Mouse (Mus musculus) forebrain, embryonic 14.5 days (tissue): ENCODE measurements at regions not wholly inside any gene's neighbourhood (a gene's known extent, or its start where the extent isn't known, plus 50 kb on each side); places are given as distances from the start of the nearest gene placed in this dataset.
A peak's percentile ranks its signal among the peaks of the same experiment; 100 is the strongest.
"Not testable (repeated sequence)": the region's sequence is repeated elsewhere in the genome, so short reads cannot be mapped to it uniquely, and the experiment has no call there.

Source experiments
- ATAC-seq: fragments of 200-750 bp; cut with Nextera tagmentation; 2 replicates; pipeline ENCODE4 v1.8.0; 2017; ENCODE audit warnings: mild to moderate bottlenecking, moderate library complexity
- DNase-seq: peaks from one replicate; pipeline ENCODE4 v3.0.0-alpha.2; 2015; ENCODE audit warnings: low spot score
- H3K27ac ChIP-seq: fragments of 300-500 bp; sonication (generic); 2 replicates; pipeline ENCODE4 v1.5.1; 2014; ENCODE audit warnings: low read depth, mild to moderate bottlenecking, control low read depth, low read length, moderate library complexity
- H3K27me3 ChIP-seq: fragments of 300-500 bp; sonication (generic); replicated peaks from 2 replicates; pipeline ENCODE4 v1.6.1; 2014; ENCODE audit warnings: low read length, control low read depth, mixed read lengths; ENCODE audit not compliant: control insufficient read depth, insufficient read depth
- H3K36me3 ChIP-seq: fragments of 300-500 bp; sonication (generic); 2 replicates; pipeline ENCODE4 v1.6.1; 2014; ENCODE audit warnings: low read length, control low read depth; ENCODE audit not compliant: control insufficient read depth, insufficient read depth
- H3K4me1 ChIP-seq: fragments of 300-500 bp; sonication (generic); 2 replicates; pipeline ENCODE4 v1.6.1; 2014; ENCODE audit warnings: antibody characterized with exemption, low read length, control low read depth; ENCODE audit not compliant: control insufficient read depth, insufficient read depth
- H3K4me2 ChIP-seq: fragments of 300-500 bp; sonication (generic); 2 replicates; pipeline ENCODE4 v1.6.1; 2014; ENCODE audit warnings: mild to moderate bottlenecking, control low read depth, low read length
- H3K4me3 ChIP-seq: fragments of 300-500 bp; sonication (generic); 2 replicates; pipeline ENCODE4 v1.5.1; 2014; ENCODE audit warnings: low read depth, low read length, control low read depth
- H3K9ac ChIP-seq: fragments of 300-500 bp; sonication (generic); 2 replicates; pipeline ENCODE4 v1.6.1; 2014; ENCODE audit warnings: mild to moderate bottlenecking, low read length, control low read depth, moderate library complexity
- H3K9me3 ChIP-seq: fragments of 300-500 bp; sonication (generic); replicated peaks from 2 replicates; pipeline ENCODE4 v1.6.1; 2016; ENCODE audit warnings: low read length, control low read depth, mixed read lengths; ENCODE audit not compliant: control insufficient read depth
- WGBS: fragments of 180-500 bp; shearing (Covaris S2); extraction: QIAGEN DNeasy Blood & Tissue Kit; methylation state at CpG from one replicate; pipeline ENCODE4 v1.1.7; 2014; 5-methylcytosine and 5-hydroxymethylcytosine counted together

DNA sequence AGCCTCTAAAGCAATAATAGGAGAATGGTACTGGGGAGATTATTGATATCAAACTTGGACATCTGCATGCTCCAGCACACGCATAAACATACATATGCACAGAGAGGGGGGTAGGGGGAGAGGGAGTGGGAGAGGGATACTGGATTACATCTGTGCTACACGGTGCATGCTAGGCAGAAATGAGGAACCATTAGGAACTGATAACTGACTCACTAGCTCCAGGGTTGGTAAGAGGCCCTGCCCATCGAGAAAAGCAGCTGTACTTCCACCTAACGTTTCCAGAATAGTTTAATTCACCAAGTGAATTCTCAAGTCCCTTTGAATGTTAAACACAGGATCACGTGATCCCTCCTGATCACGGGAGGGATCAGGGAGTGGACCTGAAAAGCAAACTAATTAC is 825.1 kb downstream of the Diaph3 start:
- ATAC-seq (no peak), DNase-seq (no peak)
- no peak overlapping the region for H3K9ac ChIP-seq
- no peak overlapping the region for H3K4me2 ChIP-seq
- H3K4me3 ChIP-seq, result no peak overlapping the region
- H3K27ac ChIP-seq, result no peak overlapping the region
- H3K36me3 ChIP-seq, result no peaks in the 10 kb centered on the region
- no peaks in the 10 kb centered on the region for H3K4me1 ChIP-seq
- 82% methylated on average over 6 of the region's 6 CpGs for WGBS
- H3K27me3 ChIP-seq, result no peaks in the 10 kb centered on the region
- H3K9me3 ChIP-seq, result no peaks in the 10 kb centered on the region

DNA sequence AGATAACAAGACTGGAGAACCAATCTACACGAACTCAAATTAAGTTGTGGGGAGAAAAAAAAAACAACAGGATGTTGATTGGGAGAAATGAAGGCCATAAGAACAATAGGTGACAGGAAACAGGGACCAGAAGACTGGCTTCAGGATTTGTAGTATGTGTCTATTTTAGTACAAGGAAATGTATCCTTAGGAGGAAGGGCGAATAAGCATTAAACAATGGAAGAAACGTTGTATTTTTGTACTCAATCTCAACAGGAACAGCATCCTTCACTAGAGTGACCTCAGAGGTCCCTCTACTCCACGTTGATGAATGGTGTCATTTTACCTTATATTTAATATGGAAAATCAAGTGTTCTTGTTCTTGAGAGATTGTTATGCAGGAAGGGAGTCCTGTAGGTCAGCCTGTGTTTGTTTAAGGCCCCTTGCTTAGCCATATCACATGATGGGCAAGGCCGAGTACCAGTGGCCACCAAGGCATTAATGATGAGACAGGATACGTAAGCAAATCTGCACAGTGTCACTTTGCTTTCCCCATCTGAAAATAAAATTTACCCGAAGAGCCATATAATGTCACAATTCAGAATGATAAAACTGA is 832.0 kb downstream of the Diaph3 start:
- Histone ChIP-seq H3K9ac (no peak overlapping the region), H3K4me2 (no peak overlapping the region), H3K4me1 (no peaks in the 10 kb centered on the region), H3K36me3 (no peaks in the 10 kb centered on the region), H3K9me3 (no peaks in the 10 kb centered on the region), H3K4me3 (no peak overlapping the region), H3K27me3 (no peaks in the 10 kb centered on the region), H3K27ac (no peak overlapping the region)
- no peak for DNase-seq
- WGBS, result 81% methylated on average over 7 of the region's 7 CpGs
- ATAC-seq, result no peak

DNA sequence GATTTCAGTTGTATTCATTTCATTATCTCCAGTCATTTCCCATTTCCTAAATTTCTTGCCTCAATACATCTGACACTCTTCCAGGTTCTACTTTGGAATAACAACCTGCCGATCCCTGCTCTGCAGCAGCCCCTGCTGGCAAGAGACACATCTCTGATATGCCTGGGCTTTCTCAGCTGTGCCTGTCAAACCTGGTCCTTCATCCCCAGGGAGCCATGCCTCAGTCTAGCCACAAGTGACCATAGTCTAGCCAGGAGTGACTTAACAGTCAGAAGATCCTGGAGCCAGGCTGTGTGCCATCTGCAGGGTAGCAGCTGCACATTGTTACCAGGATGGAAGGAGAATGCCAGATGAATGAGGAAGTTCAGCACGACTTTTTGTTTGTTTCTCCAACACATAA is 833.2 kb downstream of the Diaph3 start:
- Histone ChIP-seq H3K4me2 (no peak overlapping the region), H3K4me1 (no peaks in the 10 kb centered on the region), H3K36me3 (no peaks in the 10 kb centered on the region), H3K4me3 (no peak overlapping the region), H3K27ac (no peak overlapping the region), H3K9me3 (no peaks in the 10 kb centered on the region), H3K9ac (no peak overlapping the region), H3K27me3 (no peaks in the 10 kb centered on the region)
- 61% methylated on average over 2 of the region's 2 CpGs for WGBS
- ATAC-seq (no peak; the same call in 1 of the 2 replicates), DNase-seq (peak; percentile 71)

DNA sequence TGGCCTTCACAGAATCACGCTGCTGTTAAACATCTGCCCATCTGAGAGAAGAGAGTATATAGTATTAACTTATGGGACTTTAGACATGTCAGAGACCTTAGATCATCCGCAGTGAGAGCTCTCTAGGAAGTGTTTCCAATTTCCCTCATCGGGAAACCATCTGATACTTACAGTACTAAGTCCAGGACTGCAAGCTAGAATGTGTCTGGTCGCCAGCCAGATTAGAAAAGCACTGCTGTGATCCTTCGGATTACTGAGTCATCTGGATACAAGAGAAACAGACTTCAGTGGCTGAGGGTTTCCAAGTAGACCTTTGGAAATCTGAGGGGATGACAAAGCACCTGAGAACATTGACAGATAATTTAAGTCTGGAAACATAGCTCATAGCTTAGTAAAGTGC is 839.4 kb downstream of the Diaph3 start:
- Histone ChIP-seq H3K4me1 (no peaks in the 10 kb centered on the region), H3K9me3 (no peaks in the 10 kb centered on the region), H3K9ac (no peak overlapping the region), H3K36me3 (no peaks in the 10 kb centered on the region), H3K27me3 (no peaks in the 10 kb centered on the region), H3K27ac (no peak overlapping the region), H3K4me3 (no peak overlapping the region), H3K4me2 (no peak overlapping the region)
- 89% methylated on average over 5 of the region's 5 CpGs for WGBS
- DNase-seq (no peak), ATAC-seq (no peak)

DNA sequence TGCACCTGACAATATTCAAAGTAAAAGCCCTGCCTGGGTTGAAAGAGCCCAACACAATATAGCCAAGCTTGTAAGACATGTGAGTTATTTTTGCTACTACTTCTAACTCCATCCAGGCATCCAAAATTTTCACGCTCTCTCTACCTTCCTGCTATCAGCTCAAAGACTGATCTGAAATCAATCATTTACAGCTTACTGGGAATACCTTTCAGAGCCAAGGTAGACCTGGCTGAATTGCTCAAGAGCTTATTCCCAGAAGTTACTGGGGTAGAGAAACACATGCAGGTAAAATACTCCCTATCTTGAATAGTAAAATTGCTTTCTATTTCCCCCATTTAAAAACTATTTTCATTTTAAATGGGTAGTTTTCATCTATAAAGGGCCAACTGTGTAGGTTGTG is 840.2 kb downstream of the Diaph3 start:
- no peaks in the 10 kb centered on the region for H3K27me3 ChIP-seq
- H3K9me3 ChIP-seq, result no peaks in the 10 kb centered on the region
- 80% methylated on average over 1 of the region's 1 CpGs for WGBS
- no peak overlapping the region for H3K27ac ChIP-seq
- H3K4me2 ChIP-seq, result no peak overlapping the region
- no peak for DNase-seq
- no peaks in the 10 kb centered on the region for H3K4me1 ChIP-seq
- ATAC-seq, result no peak
- H3K4me3 ChIP-seq, result no peak overlapping the region
- no peak overlapping the region for H3K9ac ChIP-seq
- H3K36me3 ChIP-seq, result no peaks in the 10 kb centered on the region

DNA sequence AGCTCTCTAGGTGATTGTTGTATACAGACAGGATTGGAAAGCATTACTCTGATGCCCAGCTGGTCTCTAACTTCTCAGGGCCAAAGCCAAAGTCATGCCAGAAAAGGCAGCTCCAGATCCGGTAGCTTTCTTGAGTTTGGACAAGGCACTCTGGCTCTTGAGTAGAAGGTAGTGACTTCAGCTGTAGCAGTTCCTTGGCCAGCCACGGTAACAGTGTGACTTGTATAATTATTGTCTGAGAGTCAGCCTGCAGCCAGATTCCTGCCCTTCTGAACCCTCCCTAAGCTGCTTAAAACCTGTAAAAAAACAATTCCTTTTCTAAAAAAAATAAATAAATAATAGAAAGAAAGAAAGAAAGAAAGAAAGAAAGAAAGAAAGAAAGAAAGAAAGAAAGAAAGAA is 843.0 kb downstream of the Diaph3 start:
- H3K36me3 ChIP-seq, result no peaks in the 10 kb centered on the region
- H3K9ac ChIP-seq, result no peak overlapping the region
- H3K4me3 ChIP-seq, result no peak overlapping the region
- 48% methylated on average over 2 of the region's 2 CpGs for WGBS
- H3K9me3 ChIP-seq, result no peaks in the 10 kb centered on the region
- no peak overlapping the region for H3K27ac ChIP-seq
- no peak overlapping the region for H3K4me2 ChIP-seq
- ATAC-seq, result no peak
- H3K27me3 ChIP-seq, result no peaks in the 10 kb centered on the region
- no peaks in the 10 kb centered on the region for H3K4me1 ChIP-seq
- DNase-seq, result no peak

DNA sequence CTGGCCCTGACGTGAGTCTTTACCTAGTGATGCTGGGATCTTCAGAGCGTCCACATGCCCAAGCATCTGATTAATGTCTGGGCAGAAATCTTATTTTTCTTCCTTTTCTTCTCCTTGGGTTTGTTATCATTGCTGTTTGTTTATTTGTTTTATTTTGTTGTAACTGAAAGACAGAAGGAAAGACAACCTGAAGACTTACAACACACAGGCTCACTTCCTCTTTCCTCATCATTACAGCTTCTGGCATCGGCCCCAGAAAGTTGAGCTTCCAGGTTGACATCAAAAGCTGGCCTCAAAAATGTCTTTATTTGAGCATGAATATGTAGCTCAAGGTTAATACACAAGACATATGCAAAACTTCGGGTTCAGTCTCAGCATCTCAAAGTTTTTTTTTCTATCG is 846.4 kb downstream of the Diaph3 start:
- not testable (repeated sequence) for H3K9ac ChIP-seq, H3K27ac ChIP-seq, H3K9me3 ChIP-seq, H3K27me3 ChIP-seq, ATAC-seq, H3K36me3 ChIP-seq, H3K4me3 ChIP-seq, DNase-seq, H3K4me2 ChIP-seq, H3K4me1 ChIP-seq
- WGBS, result 94% methylated on average over 5 of the region's 5 CpGs

DNA sequence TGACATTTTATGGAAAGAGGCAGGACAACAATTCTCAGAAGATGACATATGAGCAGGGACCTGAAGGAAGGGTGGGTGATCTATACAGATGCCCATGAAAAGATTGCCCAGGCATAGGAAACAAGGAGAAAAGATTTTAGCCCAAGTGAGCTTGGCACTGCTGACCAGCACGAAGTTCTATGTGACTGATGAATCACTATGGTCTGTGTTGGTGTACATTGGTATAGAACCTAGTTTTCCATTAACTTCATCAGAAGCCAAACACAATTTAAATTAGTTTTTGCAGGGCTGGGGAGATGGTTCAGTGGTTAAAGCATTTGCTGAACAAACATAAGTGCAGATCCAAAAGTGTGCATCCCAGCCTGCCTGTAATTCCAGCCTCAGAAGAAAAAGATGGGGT is 847.2 kb downstream of the Diaph3 start:
- Histone ChIP-seq H3K27ac (no peak overlapping the region), H3K9ac (no peak overlapping the region), H3K36me3 (no peaks in the 10 kb centered on the region), H3K4me2 (no peak overlapping the region), H3K4me1 (no peaks in the 10 kb centered on the region), H3K9me3 (no peaks in the 10 kb centered on the region), H3K27me3 (no peaks in the 10 kb centered on the region), H3K4me3 (no peak overlapping the region)
- DNase-seq, result no peak
- 80% methylated on average over 1 of the region's 1 CpGs for WGBS
- ATAC-seq, result no peak

DNA sequence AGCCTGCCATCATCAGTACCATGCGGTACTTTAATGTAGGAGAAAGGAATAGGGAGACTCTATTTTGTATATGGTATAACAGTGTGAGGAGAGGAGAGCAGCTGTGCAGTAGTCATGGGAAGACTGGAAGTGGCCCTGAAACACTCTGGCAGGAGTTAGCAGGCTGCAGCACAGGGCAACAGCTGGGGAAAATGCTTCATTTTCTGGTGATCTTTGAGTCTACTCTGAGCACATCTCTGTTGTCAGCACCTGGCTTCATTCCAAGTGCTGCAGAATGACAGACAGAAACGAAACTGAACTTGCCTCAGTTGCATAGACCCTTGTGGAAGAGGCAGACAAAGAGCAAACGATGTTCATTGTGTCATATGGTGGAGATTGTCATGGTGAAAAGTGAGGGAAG is 847.7 kb downstream of the Diaph3 start:
- Histone ChIP-seq H3K4me1 (no peaks in the 10 kb centered on the region), H3K9ac (no peak overlapping the region), H3K4me3 (no peak overlapping the region), H3K27me3 (no peaks in the 10 kb centered on the region), H3K27ac (no peak overlapping the region), H3K4me2 (no peak overlapping the region), H3K36me3 (no peaks in the 10 kb centered on the region), H3K9me3 (no peaks in the 10 kb centered on the region)
- no peak for ATAC-seq
- peak; percentile 6 for DNase-seq
- WGBS, result 60% methylated on average over 3 of the region's 3 CpGs
